Mouse (Mus musculus): ENCODE data around the gene Mr1. TPM values are rescaled to one million over a fixed set of nuclear protein-coding genes. Genes with fewer than 3 reads are reported as not detected.

Mr1 gene
- 8.6 to 21.8 TPM (median 18.3 TPM) in 3 replicates for total RNA-seq (2017)

DNA sequence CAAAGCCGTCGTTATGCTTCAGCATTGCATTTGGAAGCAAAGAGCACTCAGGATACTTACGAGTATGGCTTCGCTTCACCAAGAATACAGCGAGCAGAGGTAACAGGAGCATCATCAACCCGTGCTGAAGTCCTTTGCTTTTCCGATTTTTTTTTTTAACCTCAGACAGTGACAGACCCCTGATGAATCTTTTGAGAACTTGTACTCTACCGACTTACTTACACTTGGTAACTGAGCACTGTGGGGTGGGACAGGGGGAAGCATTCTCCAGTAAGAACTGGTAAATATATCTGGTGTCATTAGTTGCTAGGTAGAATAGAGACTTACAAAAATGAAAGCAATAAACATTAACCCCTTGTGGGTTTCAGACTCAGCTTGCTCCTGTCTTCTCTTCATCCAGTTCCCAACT is at the start of gene Mr1:
Gene Mr1 (minus strand): TSS at position 243 of the 409 bp plus-strand sequence.
- peak; percentile 88 for ATAC-seq (replicated peaks; ENCODE audit: insufficient number of reproducible peaks, low FRiP score, low TSS enrichment, poor library complexity, severe bottlenecking)

DNA sequence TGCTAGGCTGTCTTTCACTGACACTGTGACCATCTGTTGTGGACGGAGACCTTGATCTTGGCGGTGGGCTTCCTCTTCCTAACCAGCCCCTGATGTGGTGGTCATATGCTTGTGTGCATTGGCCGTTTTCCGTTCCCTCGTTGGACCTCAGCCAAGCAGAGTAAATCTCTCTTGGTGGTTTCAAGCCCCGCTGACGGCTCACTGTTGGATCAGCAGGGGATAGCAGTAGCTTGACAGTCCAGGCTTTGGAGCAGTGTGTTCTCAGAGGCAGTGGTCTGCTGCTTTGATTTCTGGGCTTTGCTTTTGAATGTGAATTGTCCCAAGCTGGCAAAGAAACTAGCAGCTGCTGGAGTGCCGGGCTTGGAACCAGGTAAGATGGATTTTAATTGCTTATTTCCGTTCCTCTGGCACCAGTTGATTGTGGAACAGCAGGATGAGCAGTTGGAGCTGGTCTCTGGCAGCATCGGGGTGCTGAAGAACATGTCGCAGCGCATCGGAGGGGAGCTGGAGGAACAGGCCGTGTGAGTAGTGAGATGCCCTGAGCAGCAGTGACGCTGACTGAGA is 46.3 kb upstream of the Mr1 start:
- no peak for ATAC-seq (replicated peaks; ENCODE audit: insufficient number of reproducible peaks, low FRiP score, low TSS enrichment, poor library complexity, severe bottlenecking)

DNA sequence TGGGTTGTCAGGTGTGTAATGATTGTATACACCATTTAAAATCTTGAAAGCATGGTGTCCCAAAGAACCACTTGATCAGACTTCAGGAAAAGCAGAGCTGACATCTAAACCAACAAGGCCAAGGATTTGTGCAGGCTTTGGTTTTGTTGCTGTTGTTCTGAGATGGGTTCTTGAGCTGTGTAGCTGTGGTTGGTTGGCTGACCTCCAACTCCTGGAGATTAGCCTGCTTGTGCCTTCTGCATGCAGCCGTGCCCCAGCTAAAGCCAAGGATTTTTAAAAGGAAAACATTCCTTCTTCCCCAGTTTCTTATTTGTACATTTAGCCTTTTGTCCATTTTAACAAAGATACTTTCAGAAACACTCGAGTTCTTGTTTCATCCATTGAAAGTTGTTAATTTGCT is 45.1 kb upstream of the Mr1 start:
- ATAC-seq (replicated peaks; ENCODE audit: insufficient number of reproducible peaks, low FRiP score, low TSS enrichment, poor library complexity, severe bottlenecking): no peak

DNA sequence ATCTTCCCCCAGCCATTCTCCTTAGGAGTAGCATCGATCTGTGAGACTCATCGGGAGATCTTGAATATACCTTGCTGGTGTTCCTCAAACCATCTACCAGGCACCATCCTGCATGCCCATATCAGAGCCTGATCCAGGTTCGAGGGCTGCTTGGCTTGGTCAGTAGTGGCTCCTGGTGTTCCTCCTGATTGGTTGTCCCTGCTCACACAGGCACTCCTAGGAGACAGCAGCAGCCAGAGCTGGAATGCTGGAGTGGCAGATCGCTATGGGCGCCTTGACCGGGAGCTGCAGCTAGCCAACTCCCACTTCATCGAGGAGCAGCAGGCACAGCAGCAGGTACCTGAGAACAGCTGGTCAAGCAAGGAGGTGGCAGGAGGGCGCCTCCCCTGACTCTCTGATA is 44.6 kb upstream of the Mr1 start:
- ATAC-seq (replicated peaks; ENCODE audit: insufficient number of reproducible peaks, low FRiP score, low TSS enrichment, poor library complexity, severe bottlenecking): no peak

DNA sequence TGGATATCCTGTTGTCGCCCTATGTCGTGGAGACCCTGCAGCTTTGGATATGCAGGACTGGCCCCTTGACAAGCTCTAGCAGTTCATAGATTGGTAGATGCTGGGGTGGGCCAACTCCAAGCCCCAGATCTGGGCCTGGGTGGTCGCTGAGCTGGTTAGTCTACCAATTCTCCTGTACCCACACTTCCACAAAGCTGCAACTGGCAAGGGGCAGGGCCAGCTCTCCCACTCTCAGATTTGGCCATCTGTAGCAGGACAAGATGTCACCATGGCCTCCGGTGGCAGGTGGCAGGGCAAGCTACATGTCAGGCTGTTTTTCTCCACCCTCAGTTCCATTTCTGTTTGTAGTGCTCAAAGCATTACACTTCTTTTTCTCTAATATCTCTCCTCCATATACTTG is 42.0 kb upstream of the Mr1 start:
- no peak for ATAC-seq (replicated peaks; ENCODE audit: insufficient number of reproducible peaks, low FRiP score, low TSS enrichment, poor library complexity, severe bottlenecking)

DNA sequence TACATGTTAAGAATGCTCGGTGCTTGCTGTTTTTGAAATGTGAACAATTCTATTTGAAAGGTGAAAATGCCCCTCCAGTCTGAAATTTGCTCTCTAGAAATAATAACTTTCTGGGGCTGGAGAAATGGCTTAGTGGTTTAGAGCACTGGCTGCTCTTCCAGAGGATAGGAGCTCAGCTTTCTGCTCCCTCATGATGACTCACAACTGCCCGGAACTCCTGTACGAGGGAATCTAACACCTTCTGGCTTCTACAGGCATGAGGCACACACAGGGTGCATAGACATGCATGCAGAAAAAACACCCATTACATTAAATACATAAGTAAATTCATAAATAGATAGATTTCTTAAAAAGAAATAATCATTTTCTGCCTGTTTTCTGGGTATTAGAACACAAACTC is 37.6 kb upstream of the Mr1 start:
- no peak for ATAC-seq (replicated peaks; ENCODE audit: insufficient number of reproducible peaks, low FRiP score, low TSS enrichment, poor library complexity, severe bottlenecking)

DNA sequence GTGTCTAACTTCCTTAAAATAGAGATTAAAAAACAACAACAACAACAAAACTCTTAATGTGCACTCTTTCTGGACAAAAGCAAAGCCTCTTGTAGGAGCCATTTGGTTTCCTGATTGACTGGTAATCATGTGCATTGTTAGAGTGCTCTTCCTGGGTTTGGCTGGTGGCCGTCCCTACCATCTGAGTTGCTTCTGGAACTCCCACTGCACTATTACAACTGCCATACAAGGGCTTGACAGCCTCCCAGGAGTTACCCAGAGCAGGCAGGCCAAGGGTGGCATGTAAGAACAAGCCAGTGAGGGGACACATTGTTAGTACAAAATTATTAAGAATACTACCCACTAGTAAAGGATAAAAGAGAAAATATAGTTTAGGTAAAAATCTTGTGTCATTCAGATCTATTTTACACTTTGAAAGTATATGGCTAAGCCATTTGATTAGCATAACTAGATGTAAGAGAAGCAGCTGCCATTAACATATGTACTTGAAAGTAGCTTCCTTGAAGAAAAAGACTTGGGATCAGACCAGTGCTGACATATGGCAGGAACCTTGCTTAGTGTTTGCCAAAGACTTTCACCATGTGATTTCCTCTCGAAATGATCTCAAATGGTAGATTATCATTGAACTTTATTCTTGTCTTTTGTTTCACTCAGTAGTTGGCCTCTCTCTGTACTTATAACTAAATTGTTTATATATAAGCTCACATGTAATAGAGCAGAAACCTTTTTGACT is 31.7 kb upstream of the Mr1 start:
- ATAC-seq (replicated peaks; ENCODE audit: insufficient number of reproducible peaks, low FRiP score, low TSS enrichment, poor library complexity, severe bottlenecking): no peak

DNA sequence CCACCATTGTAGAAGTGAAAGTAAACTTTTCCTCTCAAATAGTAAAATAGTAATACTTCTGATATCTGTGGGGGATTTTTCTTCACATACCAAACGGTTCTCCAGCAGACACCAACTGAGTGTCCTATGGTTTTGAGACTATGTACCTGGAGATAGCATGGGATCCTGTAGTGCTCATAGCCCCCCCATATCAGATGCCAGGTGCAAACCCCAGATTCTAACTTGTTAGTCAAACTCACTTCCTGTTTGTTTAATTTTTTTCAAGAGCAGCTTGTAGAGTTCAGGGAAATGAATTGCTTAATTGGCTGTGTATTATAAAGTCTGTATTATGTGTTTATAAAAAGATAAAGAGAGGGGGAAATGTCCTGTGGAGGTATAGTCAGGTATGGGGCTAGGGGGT is 27.8 kb upstream of the Mr1 start:
- ATAC-seq (replicated peaks; ENCODE audit: insufficient number of reproducible peaks, low FRiP score, low TSS enrichment, poor library complexity, severe bottlenecking): no peak

DNA sequence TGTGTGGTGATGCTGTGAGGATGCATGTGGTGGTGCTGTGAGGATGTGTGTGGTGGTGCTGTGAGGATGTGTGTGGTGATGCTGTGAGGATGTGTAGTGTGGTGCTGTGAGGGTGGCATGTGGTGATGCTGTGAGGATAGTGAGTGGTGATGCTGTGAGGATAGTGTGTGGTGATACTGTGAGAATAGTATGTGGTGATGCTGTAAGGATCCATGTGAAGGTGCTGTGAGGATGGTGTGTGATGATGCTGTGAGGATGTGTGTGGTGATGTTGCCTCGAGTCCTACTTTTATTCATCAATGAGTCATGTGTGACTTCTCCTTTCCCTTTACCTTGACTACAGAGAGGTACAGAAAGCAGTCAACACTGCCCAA is 27.0 kb upstream of the Mr1 start:
- peak; percentile 44; the same call in 1 of the 2 replicates for ATAC-seq (replicated peaks; ENCODE audit: insufficient number of reproducible peaks, low FRiP score, low TSS enrichment, poor library complexity, severe bottlenecking)

DNA sequence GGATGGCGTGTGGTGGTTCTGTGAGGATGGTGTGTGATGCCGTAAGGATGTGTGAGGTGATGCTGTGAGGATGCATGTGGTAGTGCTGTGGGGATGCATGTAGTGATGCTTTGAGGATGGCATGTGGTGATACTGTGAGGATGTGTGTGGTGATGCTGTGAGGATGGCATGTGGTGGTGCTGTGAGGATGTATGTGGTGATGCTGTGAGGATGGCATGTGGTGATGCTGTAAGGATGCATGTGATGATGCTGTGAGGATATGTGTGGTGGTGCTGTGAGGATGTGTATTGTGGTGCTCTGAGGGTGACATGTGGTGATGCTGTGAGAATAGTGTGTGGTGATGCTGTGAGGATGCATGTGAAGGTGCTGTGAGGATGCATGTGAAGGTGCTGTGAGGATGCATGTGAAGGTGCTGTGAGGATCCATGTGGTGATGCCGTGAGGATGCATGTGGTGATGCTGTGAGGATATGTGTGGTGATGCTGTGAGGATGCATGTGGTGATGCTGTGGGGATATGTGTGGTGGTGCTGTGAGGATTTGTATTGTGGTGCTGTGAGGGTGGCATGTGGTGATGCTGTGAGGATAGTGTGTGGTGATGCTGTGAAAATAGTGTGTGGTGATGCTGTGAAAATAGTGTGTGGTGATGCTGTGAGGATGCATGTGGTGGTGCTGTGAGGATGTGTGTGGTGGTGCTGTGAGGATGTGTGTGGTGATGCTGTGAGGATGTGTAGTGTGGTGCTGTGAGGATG is 26.5 kb upstream of the Mr1 start:
- peak; percentile 51 for ATAC-seq (replicated peaks; ENCODE audit: insufficient number of reproducible peaks, low FRiP score, low TSS enrichment, poor library complexity, severe bottlenecking)

DNA sequence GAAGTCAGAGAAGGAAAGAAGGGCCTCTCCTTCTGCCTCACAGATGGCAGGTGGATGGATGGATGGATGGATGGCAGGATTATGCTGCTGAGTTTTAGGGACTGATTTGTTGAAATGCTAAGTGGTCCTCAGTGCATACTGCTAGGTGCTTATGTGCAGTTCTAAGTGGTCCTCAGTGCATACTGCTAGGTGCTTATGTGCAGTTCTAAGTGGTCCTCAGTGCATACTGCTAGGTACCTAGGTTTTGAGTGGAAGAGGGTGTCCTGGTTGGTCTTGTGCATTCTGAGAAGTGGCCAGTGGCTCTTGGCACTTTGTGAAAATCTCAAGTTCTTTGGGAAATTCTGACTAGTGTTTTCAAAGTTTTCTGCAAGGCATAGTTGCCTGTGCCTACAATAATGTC is 23.3 kb upstream of the Mr1 start:
- ATAC-seq (replicated peaks; ENCODE audit: insufficient number of reproducible peaks, low FRiP score, low TSS enrichment, poor library complexity, severe bottlenecking): no peak

DNA sequence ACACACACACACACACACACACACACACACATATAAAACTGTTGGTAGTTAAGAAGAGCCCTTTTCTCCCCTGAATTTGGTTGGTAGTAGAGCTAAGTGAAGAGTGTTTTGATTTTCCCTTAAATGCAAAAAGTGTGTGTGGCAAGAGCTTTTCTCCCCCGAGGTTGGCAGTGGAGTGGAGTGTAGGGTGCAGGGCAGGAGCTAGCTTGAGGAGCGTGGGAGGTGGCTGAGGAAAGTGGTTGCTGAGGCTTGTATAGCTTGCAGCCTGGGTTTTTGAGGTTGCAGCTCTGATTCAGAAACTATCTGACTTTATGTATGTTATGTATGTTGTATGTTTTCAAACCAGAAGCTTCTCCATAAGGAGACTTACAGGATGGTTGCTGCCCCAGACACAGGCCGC is 20.8 kb upstream of the Mr1 start:
- no peak for ATAC-seq (replicated peaks; ENCODE audit: insufficient number of reproducible peaks, low FRiP score, low TSS enrichment, poor library complexity, severe bottlenecking)

DNA sequence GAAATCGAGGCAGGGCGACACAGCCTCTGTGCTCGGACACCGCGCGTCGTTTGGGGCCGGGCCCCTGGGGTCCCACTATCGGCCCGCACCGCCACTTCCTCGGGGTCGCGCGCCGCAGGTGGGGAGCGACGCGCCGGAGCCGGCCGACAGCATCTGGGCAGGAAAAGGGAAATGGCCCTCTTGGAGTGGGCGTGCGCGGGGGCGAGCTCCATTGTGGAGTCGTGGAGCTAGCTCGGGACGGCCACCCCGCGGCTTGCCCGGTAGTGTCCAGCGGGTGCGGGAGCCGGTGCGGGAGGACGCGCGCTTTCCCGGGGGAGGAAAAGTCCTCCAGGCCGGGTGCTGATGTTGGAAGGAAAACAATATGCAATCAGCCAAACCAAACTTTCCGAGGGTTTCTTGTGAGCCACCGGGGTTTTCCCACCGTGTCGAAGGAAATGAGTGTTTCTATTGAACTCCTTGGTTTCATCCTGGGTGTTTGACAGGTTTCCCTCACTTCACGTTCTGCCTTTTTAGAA is 12.4 kb upstream of the Mr1 start:
- no peak for ATAC-seq (replicated peaks; ENCODE audit: insufficient number of reproducible peaks, low FRiP score, low TSS enrichment, poor library complexity, severe bottlenecking)

DNA sequence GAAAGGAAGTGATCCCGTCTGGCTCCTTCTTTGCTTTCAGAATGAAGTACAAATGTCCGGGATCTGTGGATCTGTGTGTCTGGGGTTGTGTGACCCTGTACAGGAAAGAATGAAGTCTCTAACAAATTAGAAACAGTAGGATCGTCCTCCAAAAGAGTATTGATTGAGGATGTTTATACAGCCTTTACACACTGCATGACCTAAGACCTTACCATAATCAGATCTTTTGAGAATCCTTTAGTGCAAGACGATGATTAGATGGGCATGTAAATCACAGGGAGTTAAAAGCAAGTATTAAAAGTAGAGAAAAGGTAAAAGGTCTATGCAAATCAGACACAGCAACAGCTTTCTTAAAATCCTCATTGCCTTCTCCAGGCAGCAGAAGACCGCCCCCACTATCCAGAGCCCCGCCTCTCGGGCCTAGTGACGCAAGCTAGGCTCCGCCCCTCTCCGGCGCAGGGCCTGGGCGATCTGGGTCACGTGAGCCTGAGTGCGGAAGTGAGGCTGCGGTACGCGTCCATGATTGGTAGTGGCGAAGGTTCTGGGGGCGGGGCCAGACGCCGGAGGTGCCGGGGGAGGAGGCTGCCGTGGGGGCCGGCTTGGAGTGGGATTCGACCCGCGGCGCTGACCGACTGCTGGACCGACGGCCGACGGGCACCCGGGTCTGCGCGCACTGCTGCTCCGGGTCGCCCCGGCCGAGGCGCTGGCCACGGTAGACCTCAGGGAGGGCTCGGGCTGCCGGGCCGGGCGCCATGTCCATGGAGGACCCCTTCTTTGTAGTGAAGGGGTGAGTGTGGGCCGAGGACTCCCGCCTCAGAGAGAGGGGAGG is 11.7 kb upstream of the Mr1 start, which contains the start of gene Stx6:
Gene Stx6 (plus strand): TSS at position 575 of the 829 bp plus-strand sequence.
- ATAC-seq (replicated peaks; ENCODE audit: insufficient number of reproducible peaks, low FRiP score, low TSS enrichment, poor library complexity, severe bottlenecking): peak; percentile 100

DNA sequence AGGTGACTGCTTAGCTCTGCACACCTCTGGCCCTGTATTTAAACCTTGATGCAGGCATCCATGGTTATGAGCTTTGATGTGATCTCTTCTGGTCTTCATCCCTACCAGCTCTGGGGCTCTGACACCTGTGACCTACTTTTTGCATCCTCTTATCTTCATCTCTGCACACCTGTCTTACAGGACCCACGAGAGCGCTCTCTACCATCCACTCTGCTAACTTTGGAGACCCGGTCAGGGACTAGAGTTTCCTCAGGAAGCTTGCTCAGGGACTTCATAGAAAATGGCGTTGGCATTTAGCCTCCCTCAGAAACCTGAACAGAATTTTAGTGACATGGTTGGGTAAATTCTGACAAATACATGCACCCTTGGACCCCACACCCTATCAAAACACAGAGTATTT is 7.3 kb upstream of the Mr1 start:
- ATAC-seq (replicated peaks; ENCODE audit: insufficient number of reproducible peaks, low FRiP score, low TSS enrichment, poor library complexity, severe bottlenecking): no peak

DNA sequence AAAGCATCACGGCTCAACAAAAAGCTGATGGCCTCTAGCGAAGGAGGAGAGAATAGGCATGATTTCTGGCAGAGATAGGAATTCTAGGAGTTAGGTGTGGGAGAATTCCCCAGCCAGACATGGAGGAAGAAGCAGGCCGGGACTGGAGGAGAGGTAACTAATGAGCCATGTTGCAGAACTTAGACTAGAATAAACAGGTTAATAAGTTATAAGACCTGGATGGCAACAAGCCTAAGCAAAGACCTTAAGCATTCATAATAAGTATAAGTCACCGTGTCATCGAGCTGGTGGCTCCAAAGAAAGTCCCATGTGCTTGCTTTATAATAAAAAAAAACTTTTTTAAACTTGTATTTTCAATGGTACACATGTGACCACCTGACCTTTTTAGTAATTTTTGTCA is 4.2 kb upstream of the Mr1 start:
- no peak for ATAC-seq (replicated peaks; ENCODE audit: insufficient number of reproducible peaks, low FRiP score, low TSS enrichment, poor library complexity, severe bottlenecking)

DNA sequence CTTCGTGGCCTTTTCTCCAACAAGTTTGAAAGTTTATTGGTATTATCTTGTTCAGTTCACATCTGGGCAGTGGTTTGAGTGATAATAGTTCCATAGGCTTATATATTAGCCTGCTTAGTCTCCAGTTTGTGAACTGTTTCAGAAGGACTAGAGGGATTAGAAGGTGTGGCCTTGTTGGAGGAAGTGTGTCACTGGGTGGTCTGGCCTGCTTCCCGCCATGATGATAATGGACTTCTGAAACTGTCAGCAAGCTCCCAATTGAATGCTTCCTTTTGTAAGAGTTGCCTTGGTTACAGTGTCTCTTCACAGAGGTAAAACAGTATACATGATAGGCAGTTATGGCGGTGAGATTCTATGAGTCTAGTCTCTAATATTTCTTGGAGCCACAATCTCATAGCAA is 2.8 kb upstream of the Mr1 start:
- no peak for ATAC-seq (replicated peaks; ENCODE audit: insufficient number of reproducible peaks, low FRiP score, low TSS enrichment, poor library complexity, severe bottlenecking)

DNA sequence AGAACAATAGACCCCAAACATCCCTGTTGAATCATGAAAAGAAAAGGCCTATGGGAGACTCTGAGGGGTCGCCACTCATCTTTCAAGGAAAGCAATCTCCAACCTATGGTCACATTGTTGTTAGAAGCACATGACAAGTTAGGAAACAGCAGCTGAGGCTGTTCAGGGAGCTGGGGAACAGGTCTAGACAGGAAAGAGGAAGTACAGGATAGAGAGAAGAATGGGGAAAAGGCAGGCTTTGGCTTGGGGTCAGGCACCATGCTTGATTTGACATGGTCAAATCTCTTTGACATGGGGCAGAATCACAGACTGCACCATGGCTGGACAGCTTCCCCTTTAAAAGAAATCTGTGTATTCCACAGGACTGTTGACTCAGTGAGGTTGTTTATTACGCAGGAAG is 614 bp upstream of the Mr1 start:
- ATAC-seq (replicated peaks; ENCODE audit: insufficient number of reproducible peaks, low FRiP score, low TSS enrichment, poor library complexity, severe bottlenecking): peak; percentile 51

DNA sequence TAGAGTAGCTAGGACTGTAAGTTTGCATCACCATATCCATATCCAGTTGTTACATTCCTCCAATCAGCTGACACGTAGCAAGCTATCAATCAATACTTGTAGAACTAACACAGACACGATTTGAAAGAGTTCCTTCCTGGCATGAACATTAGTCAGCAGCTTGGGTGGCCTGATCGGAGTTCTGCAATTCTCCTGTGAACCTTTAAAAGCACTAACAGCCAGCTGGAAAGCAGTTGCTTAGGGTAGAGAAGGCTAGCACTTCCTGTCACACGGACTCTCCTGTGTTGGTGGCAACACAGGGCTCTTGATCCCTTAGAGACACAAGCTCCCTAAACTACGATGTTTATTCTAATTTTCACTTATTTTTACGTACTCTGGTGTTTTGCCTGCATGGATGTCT is 994 bp downstream of the Mr1 start:
- peak; percentile 53 for ATAC-seq (replicated peaks; ENCODE audit: insufficient number of reproducible peaks, low FRiP score, low TSS enrichment, poor library complexity, severe bottlenecking)

Data from monocyte, adult 5-6 weeks (primary cell).